Mouse (Mus musculus) embryonic facial prominence, embryonic 13.5 days (tissue): ENCODE data around the gene Lhx4. TPM values are rescaled to one million over a fixed set of nuclear protein-coding genes. Genes with fewer than 3 reads are reported as not detected.

ENCODE experiments used
- ATAC-seq: fragments of 200-750 bp; cut with Nextera tagmentation; 2 replicates; pipeline ENCODE4 v1.8.0; 2017; ENCODE audit warnings: low read depth; ENCODE audit not compliant: insufficient number of reproducible peaks, insufficient read depth, low FRiP score, low TSS enrichment
- H3K27ac ChIP-seq: fragments of 300-500 bp; sonication (generic); 2 replicates; pipeline ENCODE4 v1.5.1; 2015; ENCODE audit warnings: moderate library complexity, mild to moderate bottlenecking, inconsistent platforms
- H3K27me3 ChIP-seq: fragments of 300-500 bp; sonication (generic); 2 replicates; pipeline ENCODE4 v1.6.1; 2015; ENCODE audit warnings: mild to moderate bottlenecking, inconsistent platforms
- H3K36me3 ChIP-seq: fragments of 300-500 bp; sonication (generic); 2 replicates; pipeline ENCODE4 v1.6.1; 2015; ENCODE audit warnings: mild to moderate bottlenecking, inconsistent platforms
- H3K4me1 ChIP-seq: fragments of 300-500 bp; sonication (generic); 2 replicates; pipeline ENCODE4 v1.6.1; 2015; ENCODE audit warnings: inconsistent platforms
- H3K4me2 ChIP-seq: fragments of 300-500 bp; sonication (generic); 2 replicates; pipeline ENCODE4 v1.6.1; 2015; ENCODE audit warnings: moderate library complexity, mild to moderate bottlenecking, inconsistent platforms
- H3K4me3 ChIP-seq: fragments of 300-500 bp; sonication (generic); 2 replicates; pipeline ENCODE4 v1.5.1; 2015; ENCODE audit warnings: mild to moderate bottlenecking, inconsistent platforms
- H3K9ac ChIP-seq: fragments of 300-500 bp; sonication (generic); 2 replicates; pipeline ENCODE4 v1.6.1; 2015; ENCODE audit warnings: mild to moderate bottlenecking, inconsistent platforms
- H3K9me3 ChIP-seq: fragments of 300-500 bp; sonication (generic); 2 replicates; pipeline ENCODE4 v1.6.1; 2016; ENCODE audit warnings: inconsistent platforms
- WGBS: fragments of 180-500 bp; shearing (Covaris S2); methylation state at CpG from one replicate; pipeline ENCODE4 v1.1.7; 2015; ENCODE audit warnings: mixed read lengths; 5-methylcytosine and 5-hydroxymethylcytosine counted together
- polyA plus RNA-seq: library from polyadenylated mRNA; unstranded; fragments of >200 nt; fragmentation: Nextera tagmentation; extraction: Ambion mirVana; gene quantifications from 2 replicates; pipeline ENCODE4 v1.2.1, GENCODE M21; 2015

Lhx4 gene
- polyA plus RNA-seq, 1 experiment from 2014 or later: not detected

- no peak for ATAC-seq
- H3K27ac ChIP-seq: no peak overlapping the region
- no peak overlapping the region for H3K4me2 ChIP-seq
- H3K9ac ChIP-seq: no peak overlapping the region
- no peaks in the 10 kb centered on the region for H3K9me3 ChIP-seq
- H3K27me3 ChIP-seq: no peaks in the 10 kb centered on the region
- 68% methylated on average over 11 of the region's 11 CpGs for WGBS
- no peaks in the 10 kb centered on the region for H3K36me3 ChIP-seq
- 0 out of 2 replicates have a peak, but pooled peaks cover 3% of the 10 kb centered on the region for H3K4me1 ChIP-seq
- H3K4me3 ChIP-seq: no peak overlapping the region
Observed at GRCm38 (mm10) chr1:155693026-155693425, 58.5 kb downstream of the Lhx4 start.

DNA sequence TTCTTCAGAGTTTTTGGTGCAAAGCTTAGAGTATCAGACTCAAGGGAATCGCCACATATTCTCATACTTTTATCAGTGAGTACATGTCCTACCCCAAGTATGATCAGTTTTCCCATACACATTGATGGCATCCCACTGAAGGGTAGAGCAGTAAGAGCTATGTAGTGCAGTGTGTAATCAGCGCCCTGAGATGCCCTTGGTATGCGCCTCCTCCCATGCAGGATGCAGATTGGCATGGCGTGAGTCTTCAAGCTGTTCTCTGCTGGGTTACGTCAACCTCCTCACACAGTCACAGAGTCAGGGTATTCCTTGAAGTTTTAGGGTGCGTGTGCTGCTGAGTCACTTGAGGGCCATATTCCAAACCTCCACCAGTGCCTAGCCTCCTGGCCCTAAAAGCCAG is 59.3 kb downstream of the Lhx4 start:
- Histone ChIP-seq H3K27ac (no peak overlapping the region), H3K4me2 (no peak overlapping the region), H3K9ac (0 out of 2 replicates have a peak overlapping the region, but pooled peaks have one; percentile 6), H3K9me3 (no peaks in the 10 kb centered on the region), H3K27me3 (no peaks in the 10 kb centered on the region), H3K36me3 (no peaks in the 10 kb centered on the region), H3K4me1 (0 out of 2 replicates have a peak, but pooled peaks cover 3% of the 10 kb centered on the region), H3K4me3 (no peak overlapping the region)
- WGBS: 92% methylated on average over 6 of the region's 6 CpGs
- ATAC-seq: no peak

GRCm38 (mm10) chr1:155689558-155689957 is 61.9 kb downstream of the Lhx4 start:
- no peak overlapping the region for H3K4me2 ChIP-seq
- WGBS: 89% methylated on average over 5 of the region's 5 CpGs
- H3K27me3 ChIP-seq: no peaks in the 10 kb centered on the region
- H3K36me3 ChIP-seq: no peaks in the 10 kb centered on the region
- H3K9me3 ChIP-seq: no peaks in the 10 kb centered on the region
- peaks cover 6% of the 10 kb centered on the region; the same call in 1 of the 2 replicates for H3K4me1 ChIP-seq
- no peak overlapping the region for H3K27ac ChIP-seq
- no peak overlapping the region for H3K4me3 ChIP-seq
- H3K9ac ChIP-seq: no peak overlapping the region
- ATAC-seq: no peak

- Histone ChIP-seq H3K4me3 (no peak overlapping the region), H3K27ac (no peak overlapping the region), H3K9ac (no peak overlapping the region), H3K4me1 (peaks cover 6% of the 10 kb centered on the region; the same call in 1 of the 2 replicates), H3K4me2 (no peak overlapping the region), H3K27me3 (no peaks in the 10 kb centered on the region), H3K9me3 (no peaks in the 10 kb centered on the region), H3K36me3 (no peaks in the 10 kb centered on the region)
- 82% methylated on average over 4 of the region's 4 CpGs for WGBS
- ATAC-seq: no peak
Observed at GRCm38 (mm10) chr1:155689141-155689540, 62.3 kb downstream of the Lhx4 start.

DNA sequence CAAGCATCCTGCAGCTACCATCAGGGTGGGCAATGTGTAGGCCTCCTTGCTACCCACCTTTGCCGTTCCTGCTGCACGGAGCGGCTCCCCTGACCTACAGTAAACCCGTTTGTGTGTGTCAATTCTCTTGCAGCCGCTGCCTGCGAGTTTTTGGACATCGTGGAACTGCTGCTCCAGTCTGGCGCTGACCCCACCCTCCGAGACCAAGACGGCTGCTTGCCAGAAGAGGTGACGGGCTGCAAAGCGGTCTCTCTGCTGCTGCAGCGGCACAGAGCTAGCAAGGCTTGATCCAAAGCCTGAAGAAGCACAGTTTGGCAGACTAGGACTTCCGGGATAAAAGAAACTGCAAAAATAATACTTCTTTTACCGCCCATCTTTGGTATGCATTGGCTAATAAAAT is 64.7 kb downstream of the Lhx4 start:
- no peak overlapping the region for H3K4me3 ChIP-seq
- no peak for ATAC-seq
- no peak overlapping the region for H3K4me2 ChIP-seq
- peaks cover 3% of the 10 kb centered on the region; the same call in 1 of the 2 replicates for H3K4me1 ChIP-seq
- no peaks in the 10 kb centered on the region for H3K36me3 ChIP-seq
- no peaks in the 10 kb centered on the region for H3K27me3 ChIP-seq
- 76% methylated on average over 15 of the region's 15 CpGs for WGBS
- H3K9ac ChIP-seq: no peak overlapping the region
- H3K27ac ChIP-seq: no peak overlapping the region
- no peaks in the 10 kb centered on the region for H3K9me3 ChIP-seq

DNA sequence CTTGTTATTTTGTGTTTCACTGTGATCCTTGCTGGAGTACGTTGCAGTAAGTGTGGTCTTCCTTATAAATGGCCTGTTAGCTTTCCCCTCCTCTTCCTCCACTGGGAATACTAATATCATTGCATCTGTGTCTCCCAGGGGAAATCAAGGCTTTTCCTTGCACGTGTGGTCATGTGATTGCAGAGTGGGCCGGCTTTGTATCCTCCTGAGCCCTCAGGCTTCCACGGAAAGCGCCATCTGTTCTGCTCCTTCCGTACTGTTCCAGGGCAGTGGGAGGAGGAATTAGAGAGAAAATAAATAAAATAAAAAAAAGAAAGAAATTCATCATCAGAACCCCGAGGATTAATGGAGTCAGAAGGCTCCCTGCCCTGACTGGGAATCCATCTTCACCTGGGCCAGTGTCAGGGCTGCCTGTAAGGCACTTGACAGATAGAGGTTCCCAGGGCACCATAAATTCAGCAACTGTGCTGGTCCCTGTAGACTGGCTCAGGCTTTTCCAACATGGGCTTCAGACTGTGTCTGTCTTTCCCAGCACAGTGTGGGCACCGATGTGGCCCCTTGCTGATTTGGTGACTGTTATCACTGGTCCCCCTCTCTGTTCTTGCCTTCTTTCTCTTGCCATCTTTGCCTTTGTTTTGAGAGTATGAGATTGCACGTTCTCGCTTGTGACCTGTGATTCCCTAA is 70.2 kb downstream of the Lhx4 start:
- Histone ChIP-seq H3K4me1 (peaks cover 4% of the 10 kb centered on the region; the same call in 1 of the 2 replicates), H3K9ac (no peak overlapping the region), H3K4me3 (no peak overlapping the region), H3K9me3 (no peaks in the 10 kb centered on the region), H3K27ac (no peak overlapping the region), H3K27me3 (no peaks in the 10 kb centered on the region), H3K4me2 (no peak overlapping the region), H3K36me3 (no peaks in the 10 kb centered on the region)
- ATAC-seq: no peak
- 58% methylated on average over 10 of the region's 10 CpGs for WGBS

GRCm38 (mm10) chr1:155675570-155675969 is 75.9 kb downstream of the Lhx4 start:
- no peak for ATAC-seq
- WGBS: 93% methylated on average over 6 of the region's 6 CpGs

GRCm38 (mm10) chr1:155663994-155664393 is 87.5 kb downstream of the Lhx4 start:
- Histone ChIP-seq H3K4me1 (no peaks in the 10 kb centered on the region), H3K4me3 (no peak overlapping the region), H3K9ac (no peak overlapping the region), H3K4me2 (no peak overlapping the region), H3K27ac (no peak overlapping the region), H3K27me3 (no peaks in the 10 kb centered on the region), H3K9me3 (no peaks in the 10 kb centered on the region; the same call in 1 of the 2 replicates), H3K36me3 (no peaks in the 10 kb centered on the region)
- no peak for ATAC-seq
- 84% methylated on average over 5 of the region's 5 CpGs for WGBS

More at GRCm38 (mm10) chr1:155675570-155675969, 75.9 kb downstream of the Lhx4 start:
- H3K9ac ChIP-seq: no peak overlapping the region
- H3K9me3 ChIP-seq: no peaks in the 10 kb centered on the region
- no peaks in the 10 kb centered on the region for H3K36me3 ChIP-seq
- no peak overlapping the region for H3K4me2 ChIP-seq
- no peak overlapping the region for H3K4me3 ChIP-seq
- H3K4me1 ChIP-seq: no peaks in the 10 kb centered on the region
- no peaks in the 10 kb centered on the region for H3K27me3 ChIP-seq
- H3K27ac ChIP-seq: no peak overlapping the region

DNA sequence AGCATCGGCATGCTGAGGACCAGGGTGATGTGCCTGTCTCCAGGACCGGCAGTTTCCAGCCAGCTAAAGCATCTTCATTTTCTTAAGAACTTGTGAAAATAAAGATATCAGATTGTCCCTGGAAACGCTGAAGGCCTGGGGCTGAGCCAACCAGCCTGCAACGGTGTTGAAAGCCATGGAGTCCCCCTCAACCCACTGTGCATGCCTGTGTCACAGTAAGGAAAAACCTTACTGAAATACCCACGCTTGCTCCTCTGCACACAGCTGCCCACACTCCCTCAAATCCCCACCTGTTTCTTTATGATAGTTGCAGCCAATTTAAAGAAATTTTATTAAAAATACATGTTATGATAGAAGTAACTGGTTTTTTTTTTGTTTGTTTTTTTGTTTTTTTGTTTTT is 95.2 kb downstream of the Lhx4 start:
- Histone ChIP-seq H3K9ac (no peak overlapping the region), H3K4me3 (no peak overlapping the region), H3K27me3 (no peaks in the 10 kb centered on the region), H3K4me1 (no peaks in the 10 kb centered on the region), H3K36me3 (no peaks in the 10 kb centered on the region), H3K27ac (no peak overlapping the region), H3K4me2 (no peak overlapping the region), H3K9me3 (no peaks in the 10 kb centered on the region)
- ATAC-seq: no peak
- 70% methylated on average over 5 of the region's 5 CpGs for WGBS

- H3K27me3 ChIP-seq: no peaks in the 10 kb centered on the region
- ATAC-seq: no peak
- H3K27ac ChIP-seq: no peak overlapping the region
Observed at GRCm38 (mm10) chr1:155654961-155655360, 96.5 kb downstream of the Lhx4 start.

DNA sequence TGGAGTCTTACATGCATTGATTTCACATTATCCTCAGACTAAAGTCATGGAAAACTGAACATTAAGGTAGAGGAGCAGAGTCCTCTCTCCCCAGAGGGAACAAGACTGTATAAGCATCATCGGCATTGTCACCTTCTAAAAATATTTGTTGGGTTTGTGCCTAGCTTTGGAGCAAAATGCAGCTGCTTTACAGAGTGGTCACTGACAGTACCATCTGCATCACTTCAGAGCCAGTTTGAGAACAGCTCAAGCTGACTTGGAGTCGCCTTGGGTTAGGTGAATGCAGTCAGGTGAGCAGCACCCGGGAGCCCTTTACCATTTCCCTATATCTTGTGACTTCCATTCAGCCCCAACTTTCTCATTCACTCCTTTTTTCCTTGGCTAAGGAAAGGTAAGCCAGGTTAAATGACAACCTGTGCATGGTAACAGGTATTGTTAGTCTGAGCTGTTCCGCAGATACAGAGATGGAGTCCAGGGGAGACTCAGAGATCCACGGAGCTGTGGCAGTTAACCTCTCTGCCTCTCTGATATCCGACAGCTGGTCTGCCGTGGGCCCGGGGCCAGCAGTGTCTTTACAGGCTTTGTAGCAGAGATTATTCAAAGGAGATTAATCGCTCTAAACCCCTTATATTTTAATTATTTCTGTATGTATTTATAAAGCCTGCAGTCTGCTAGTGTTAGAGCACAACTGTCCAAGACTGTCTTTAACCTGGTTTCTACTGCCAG is 101.2 kb downstream of the Lhx4 start:
- WGBS: 79% methylated on average over 9 of the region's 9 CpGs
- Histone ChIP-seq H3K4me3 (no peak overlapping the region), H3K27ac (no peak overlapping the region), H3K4me2 (no peak overlapping the region), H3K36me3 (no peaks in the 10 kb centered on the region), H3K9ac (no peak overlapping the region), H3K9me3 (no peaks in the 10 kb centered on the region), H3K4me1 (no peaks in the 10 kb centered on the region), H3K27me3 (no peaks in the 10 kb centered on the region)
- ATAC-seq: no peak

More at GRCm38 (mm10) chr1:155654961-155655360, 96.5 kb downstream of the Lhx4 start:
- H3K36me3 ChIP-seq: no peaks in the 10 kb centered on the region
- H3K9ac ChIP-seq: no peak overlapping the region
- H3K4me1 ChIP-seq: no peaks in the 10 kb centered on the region
- no peak overlapping the region for H3K4me3 ChIP-seq
- whole genome bisulfite sequencing: 12% methylated on average over 3 of the region's 3 CpGs
- no peaks in the 10 kb centered on the region for H3K9me3 ChIP-seq
- no peak overlapping the region for H3K4me2 ChIP-seq
